Mouse (Mus musculus): ENCODE results near the gene Rsph3a. TPM values are rescaled to one million over a fixed set of nuclear protein-coding genes. Genes with fewer than 3 reads are reported as not detected.
"Not testable (repeated sequence)": the region's sequence is repeated elsewhere in the genome, so short reads cannot be mapped to it uniquely, and the experiment has no call there.

Gene Rsph3a
- total and polyA plus RNA-seq, 3 experiments, result 9.9 to 23.7 (median 17.8) TPM

DNA sequence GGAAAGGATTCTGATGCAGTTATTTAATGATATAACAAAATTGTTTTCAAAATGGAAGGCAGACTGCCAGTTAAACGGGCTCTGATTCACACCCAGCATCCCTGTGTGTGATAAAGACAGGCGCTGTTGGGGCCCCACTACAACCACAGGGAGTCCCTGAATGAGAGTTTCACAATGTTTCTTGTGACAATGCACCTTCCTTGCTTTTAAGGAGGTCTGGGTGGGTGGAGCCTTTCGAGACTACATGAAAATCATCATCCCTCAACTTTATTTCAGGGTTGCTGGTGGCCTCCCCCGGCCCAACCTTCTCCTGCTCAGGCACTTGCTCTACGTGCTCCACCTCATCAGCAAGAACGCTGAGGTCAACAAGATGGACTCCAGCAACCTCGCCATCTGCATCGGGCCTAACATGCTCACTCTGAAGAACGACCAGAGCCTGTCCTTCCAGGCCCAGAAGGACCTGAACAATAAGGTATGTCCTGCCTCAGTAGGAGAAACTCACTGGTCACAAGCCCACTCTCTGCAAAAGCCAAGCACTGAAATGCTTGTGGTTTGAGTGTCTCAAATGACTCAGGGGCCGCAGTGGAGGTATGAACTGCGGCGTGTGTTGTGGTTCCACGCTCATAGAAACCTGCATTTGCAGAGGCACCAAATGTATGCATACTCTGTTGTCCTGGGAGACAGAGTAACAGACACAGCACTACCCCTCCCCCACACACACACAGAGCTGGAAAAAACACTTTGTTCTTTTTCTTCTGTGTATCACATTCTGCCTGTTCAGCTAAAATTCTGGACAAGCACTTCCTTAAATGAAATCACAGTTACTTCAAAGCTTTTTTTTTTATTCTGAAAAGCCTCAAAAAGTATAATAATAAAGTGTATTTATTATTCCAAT, 14.1 kb upstream of the Rsph3a start:
- peaks cover 2% of the 10 kb centered on the region for H3K79me2 ChIP-seq (replicated peaks; ENCODE audit: control insufficient read depth, extremely low read depth, insufficient read depth, poor library complexity, severe bottlenecking)
- no peak for TF ChIP-seq GABPA (IDR thresholded peaks at IDR 0.05; ENCODE audit: insufficient replicate concordance, low read depth, low read length)
- peak; percentile 37; the same call in 1 of the 2 replicates for TF ChIP-seq MAFK (IDR thresholded peaks at IDR 0.05; ENCODE audit: insufficient replicate concordance, low read length)
- no peak for TF ChIP-seq TBP (conservative IDR thresholded peaks at IDR 0.05; ENCODE audit: low read depth, low read length)
- TF ChIP-seq CHD2 (IDR thresholded peaks at IDR 0.05; ENCODE audit: low read length), result peak; percentile 29; the same call in 1 of the 2 replicates
- TF ChIP-seq MXI1 (IDR thresholded peaks at IDR 0.05; ENCODE audit: low read depth, low read length), result no peak
- no peak overlapping the region for H3K4me2 ChIP-seq (ENCODE audit: insufficient read depth, low read depth, poor library complexity, severe bottlenecking)
- no peaks in the 10 kb centered on the region for H3K9me3 ChIP-seq (replicated peaks; ENCODE audit: low read length)
- in situ Hi-C loops (cut with MboI; ENCODE audit: low pct_ligation_motif_present, low pct_unique_long_range_greater_than_20kb, low sequenced_read_pairs), result no loop called here
- dilution Hi-C loops (cut with MboI; ENCODE audit: extremely low pct_ligation_motif_present, extremely low pct_unique_long_range_greater_than_20kb, low sequenced_read_pairs), result no loop called here
- DNase-seq (ENCODE audit: extremely low read depth), result no peak
- no peak overlapping the region for H3K9ac ChIP-seq (ENCODE audit: insufficient read depth, low read depth)
- no peak overlapping the region for H3K4me3 ChIP-seq (replicated peaks in 1 of 3; ENCODE audit: low read depth in 2 of 3, low read length in 2 of 3, poor library complexity in 1 of 3)
- no peaks in the 10 kb centered on the region for H3K27me3 ChIP-seq (replicated peaks)
- peaks cover 5 to 33% of the 10 kb centered on the region in 2 experiments; a peak in 3 of 4 replicates for H3K4me1 ChIP-seq (ENCODE audit: control insufficient read depth in 1 of 2, insufficient read depth in 2 of 2)
- no peak overlapping the region for H3K27ac ChIP-seq (ENCODE audit: insufficient read depth, low read depth)
- H3K36me3 ChIP-seq (replicated peaks in 1 of 2; ENCODE audit: control insufficient read depth in 1 of 2, insufficient read depth in 1 of 2, low read length in 1 of 2), result peaks cover 34 to 45% of the 10 kb centered on the region in 2 experiments

DNA sequence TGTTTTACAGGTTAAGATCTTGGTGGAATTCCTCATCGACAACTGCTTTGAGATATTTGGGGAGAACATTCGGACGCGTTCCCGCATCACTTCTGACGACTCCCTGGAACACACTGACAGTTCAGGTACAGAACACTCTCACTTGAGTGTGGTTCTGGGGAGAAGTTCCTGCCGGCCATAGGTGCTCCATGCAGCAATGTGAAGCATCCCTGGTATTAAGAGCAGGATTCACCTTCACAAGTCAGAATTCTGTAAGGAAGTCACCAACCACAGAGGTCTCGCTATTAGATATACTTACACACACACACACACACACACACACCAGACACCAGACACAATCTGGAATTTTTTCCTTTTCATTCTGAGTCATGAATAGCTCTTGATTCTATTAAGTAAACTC, 13.3 kb upstream of the Rsph3a start:
- Histone ChIP-seq H3K4me1 (ENCODE audit: control insufficient read depth in 1 of 2, insufficient read depth in 2 of 2) (peaks cover 5 to 33% of the 10 kb centered on the region in 2 experiments; a peak in 3 of 4 replicates), H3K36me3 (replicated peaks in 1 of 2; ENCODE audit: control insufficient read depth in 1 of 2, insufficient read depth in 1 of 2, low read length in 1 of 2) (peaks cover 34 to 45% of the 10 kb centered on the region in 2 experiments)
- H3K4me2 ChIP-seq (ENCODE audit: insufficient read depth, low read depth, poor library complexity, severe bottlenecking); dilution Hi-C loops (cut with MboI; ENCODE audit: extremely low pct_ligation_motif_present, extremely low pct_unique_long_range_greater_than_20kb, low sequenced_read_pairs); H3K4me3 ChIP-seq (replicated peaks in 1 of 3; ENCODE audit: low read depth in 2 of 3, low read length in 2 of 3, poor library complexity in 1 of 3); H3K79me2 ChIP-seq (replicated peaks; ENCODE audit: control insufficient read depth, extremely low read depth, insufficient read depth, poor library complexity, severe bottlenecking); H3K27ac ChIP-seq (ENCODE audit: insufficient read depth, low read depth); H3K9me3 ChIP-seq (replicated peaks; ENCODE audit: low read length); DNase-seq (ENCODE audit: extremely low read depth); H3K9ac ChIP-seq (ENCODE audit: insufficient read depth, low read depth); in situ Hi-C loops (cut with MboI; ENCODE audit: low pct_ligation_motif_present, low pct_unique_long_range_greater_than_20kb, low sequenced_read_pairs); H3K27me3 ChIP-seq (replicated peaks): not testable (repeated sequence)

GRCm38 (mm10) chr17:7939640-7940039, 5.8 kb upstream of the Rsph3a start:
- H3K9ac ChIP-seq (ENCODE audit: insufficient read depth, low read depth), result no peak overlapping the region
- no peaks in the 10 kb centered on the region for H3K36me3 ChIP-seq (replicated peaks in 1 of 2; ENCODE audit: control insufficient read depth in 1 of 2, insufficient read depth in 1 of 2, low read length in 1 of 2)
- 0 out of 2 replicates have a peak overlapping the region, but pooled peaks have one; percentile 22 for H3K4me2 ChIP-seq (ENCODE audit: insufficient read depth, low read depth, poor library complexity, severe bottlenecking)
- peaks cover 0 to 8% of the 10 kb centered on the region in 2 experiments; a peak in 2 of 4 replicates for H3K4me1 ChIP-seq (ENCODE audit: control insufficient read depth in 1 of 2, insufficient read depth in 2 of 2)
- H3K9me3 ChIP-seq (replicated peaks; ENCODE audit: low read length), result no peaks in the 10 kb centered on the region
- DNase-seq (ENCODE audit: extremely low read depth), result peak; percentile 73
- no peak overlapping the region for H3K4me3 ChIP-seq (replicated peaks in 1 of 3; ENCODE audit: low read depth in 2 of 3, low read length in 2 of 3, poor library complexity in 1 of 3)
- dilution Hi-C loops (cut with MboI; ENCODE audit: extremely low pct_ligation_motif_present, extremely low pct_unique_long_range_greater_than_20kb, low sequenced_read_pairs) (no loop called here), in situ Hi-C loops (cut with MboI; ENCODE audit: low pct_ligation_motif_present, low pct_unique_long_range_greater_than_20kb, low sequenced_read_pairs) (no loop called here)
- no peaks in the 10 kb centered on the region for H3K27me3 ChIP-seq (replicated peaks)
- 0 out of 2 replicates have a peak, but pooled peaks cover 1% of the 10 kb centered on the region for H3K79me2 ChIP-seq (replicated peaks; ENCODE audit: control insufficient read depth, extremely low read depth, insufficient read depth, poor library complexity, severe bottlenecking)
- no peak overlapping the region for H3K27ac ChIP-seq (ENCODE audit: insufficient read depth, low read depth)
- TF ChIP-seq MAZ (IDR thresholded peaks at IDR 0.05; ENCODE audit: low read depth, low read length) (no peak), NELFE (IDR thresholded peaks at IDR 0.05; ENCODE audit: low read depth, low read length) (no peak), SMC3 (IDR thresholded peaks at IDR 0.05; ENCODE audit: low read depth, low read length) (peak; percentile 95), IRF4 (IDR thresholded peaks at IDR 0.05; ENCODE audit: low read depth, low read length) (peak; percentile 78; the same call in 1 of the 2 replicates), MEF2A (IDR thresholded peaks at IDR 0.05; ENCODE audit: borderline replicate concordance, low read depth, low read length) (peak; percentile 34; the same call in 1 of the 2 replicates), PAX5 (IDR thresholded peaks at IDR 0.05; ENCODE audit: low read length) (no peak), MYC (IDR thresholded peaks at IDR 0.05; ENCODE audit: low read depth, low read length) (peak; percentile 31; the same call in 1 of the 2 replicates), JUND (conservative IDR thresholded peaks at IDR 0.05; ENCODE audit: low read depth, low read length) (peak; percentile 31), JUN (IDR thresholded peaks at IDR 0.05; ENCODE audit: insufficient read depth, low read depth, low read length) (peak; percentile 10), ZNF384 (IDR thresholded peaks at IDR 0.05; ENCODE audit: low read depth, low read length) (no peak), TBP (conservative IDR thresholded peaks at IDR 0.05; ENCODE audit: low read depth, low read length) (no peak), MXI1 (IDR thresholded peaks at IDR 0.05; ENCODE audit: low read depth, low read length) (no peak; the same call in 1 of the 2 replicates), BHLHE40 (IDR thresholded peaks at IDR 0.05; ENCODE audit: low read depth, low read length) (peak; percentile 73), RCOR1 (conservative IDR thresholded peaks at IDR 0.05; ENCODE audit: low read depth, low read length) (no peak), POLR2A (IDR thresholded peaks at IDR 0.05; ENCODE audit: low read depth, low read length) (no peak), MAX (IDR thresholded peaks at IDR 0.05; ENCODE audit: low read length) (peak; percentile 50; the same call in 1 of the 2 replicates), POLR2AphosphoS2 (IDR thresholded peaks at IDR 0.05; ENCODE audit: low read depth, low read length) (no peak), UBTF (IDR thresholded peaks at IDR 0.05; ENCODE audit: low read depth, low read length) (no peak), ZMIZ1 (IDR thresholded peaks at IDR 0.05; ENCODE audit: low read depth, low read length) (no peak), TCF12 (IDR thresholded peaks at IDR 0.05; ENCODE audit: low read depth, low read length) (no peak)

Data from CH12.LX (cell line).